Mouse (Mus musculus): ENCODE measurements around the gene Sema3e. TPM values are rescaled to one million over a fixed set of nuclear protein-coding genes. Genes with fewer than 3 reads are reported as not detected.

The Sema3e gene
- polyA plus RNA-seq (2021; fragmentation: Nextera tagmentation) = 6.4 and 7.2 TPM in 2 replicates
- long read RNA-seq, experiment 1, full-length matches to known transcripts = 16 of 42 reads
- long read RNA-seq, experiment 1, partial matches to known transcripts = 19 of 42 reads
- long read RNA-seq, experiment 1, other reads (novel, unspliced or antisense) = 7 of 42 reads
- long read RNA-seq, experiment 2, full-length matches to known transcripts = 58 of 76 reads
- long read RNA-seq, experiment 2, partial matches to known transcripts = 10 of 76 reads
- long read RNA-seq, experiment 2, other reads (novel, unspliced or antisense) = 8 of 76 reads

DNA sequence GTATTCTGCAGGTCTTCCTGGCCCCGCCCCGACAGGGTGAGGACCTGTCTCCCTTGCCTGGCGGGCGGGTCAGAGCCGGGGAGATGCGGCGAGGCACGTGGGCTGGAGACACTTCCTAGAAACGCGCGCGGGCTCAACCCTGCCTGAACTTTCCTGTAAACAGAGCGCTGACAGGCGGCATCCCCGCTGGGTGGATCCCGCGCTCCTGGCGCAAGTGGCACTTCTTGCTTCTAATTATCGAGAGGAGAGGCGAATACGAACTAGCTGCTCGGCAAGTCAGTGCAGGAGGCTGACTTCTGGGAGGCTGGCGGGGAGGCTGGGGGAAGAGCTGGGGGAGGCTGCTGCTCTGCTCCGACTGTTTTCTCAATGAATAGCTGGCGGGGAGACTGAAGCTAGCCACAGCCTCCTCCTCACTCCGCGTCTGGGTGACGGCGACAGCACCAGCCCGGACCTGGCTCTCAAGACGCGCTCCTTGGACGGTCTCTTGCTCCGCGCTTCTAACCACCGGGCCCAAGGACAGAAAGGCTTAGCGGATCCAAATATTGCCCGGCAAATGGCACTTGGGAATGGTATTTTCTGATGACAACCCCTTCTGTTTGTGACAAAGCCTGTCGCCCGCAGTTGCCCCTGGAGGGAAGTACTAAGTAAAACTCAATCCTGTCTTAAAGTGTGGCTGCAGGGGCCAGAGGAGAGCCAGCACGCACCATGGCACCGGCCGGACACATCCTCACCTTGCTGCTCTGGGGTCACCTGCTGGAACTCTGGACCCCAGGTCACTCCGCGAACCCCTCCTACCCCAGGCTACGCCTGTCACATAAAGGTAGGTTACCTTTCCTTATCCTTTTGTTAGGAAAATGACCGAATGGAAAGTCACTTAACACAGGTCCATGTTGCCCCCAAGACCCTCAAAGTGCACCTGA is at the start of gene Sema3e:
Gene Sema3e, plus strand, starts transcription at position 72 of the 920 bp plus-strand sequence.

Other genes with a start within 250 kb of the Sema3e start
- gene Speer3, start 233.7 kb upstream of the Sema3e start, polyA plus RNA-seq (2021; fragmentation: Nextera tagmentation) = not detected in 2 replicates

Data from layer of hippocampus, adult 6 months (tissue).